Mouse (Mus musculus): ENCODE results near the gene Nasp. TPM values are rescaled to one million over a fixed set of nuclear protein-coding genes. Genes with fewer than 3 reads are reported as not detected.
"Not testable (repeated sequence)": the region's sequence is repeated elsewhere in the genome, so short reads cannot be mapped to it uniquely, and the experiment has no call there.

Nasp gene
- polyA plus RNA-seq (2014; fragmentation: Nextera tagmentation; extraction: Ambion mirVana) = 185 and 187 TPM in 2 replicates

GRCm38 (mm10) chr4:116627722-116628662 lies at the start of gene Nasp:
Nasp (minus strand) TSS chr4:116627941.
- DNase-seq (ENCODE audit: low spot score) = peak; percentile 79
- peak; percentile 83 for ATAC-seq (replicated peaks; ENCODE audit: low FRiP score)
- Histone ChIP-seq H3K9ac (ENCODE audit: low read depth, low read length) (peak within 1 kb of the TSS; percentile 97), H3K27me3 (replicated peaks; ENCODE audit: control insufficient read depth, insufficient read depth, low read length) (no peaks in the 10 kb centered on the region), H3K4me1 (replicated peaks; ENCODE audit: control insufficient read depth, insufficient read depth, low read length) (no peaks in the 10 kb centered on the region; the same call in 1 of the 2 replicates), H3K27ac (ENCODE audit: low read depth, low read length) (peak within 1 kb of the TSS; percentile 94), H3K4me2 (peak within 1 kb of the TSS; percentile 85), H3K9me3 (ENCODE audit: control insufficient read depth, low read length) (no peaks in the 10 kb centered on the region), H3K36me3 (ENCODE audit: control insufficient read depth, insufficient read depth, low read length) (no peaks in the 10 kb centered on the region; the same call in 1 of the 2 replicates), H3K4me3 (ENCODE audit: low read depth, low read length) (peak within 1 kb of the TSS; percentile 91)
- WGBS = 8% methylated on average over 23 of the region's 23 CpGs

DNA sequence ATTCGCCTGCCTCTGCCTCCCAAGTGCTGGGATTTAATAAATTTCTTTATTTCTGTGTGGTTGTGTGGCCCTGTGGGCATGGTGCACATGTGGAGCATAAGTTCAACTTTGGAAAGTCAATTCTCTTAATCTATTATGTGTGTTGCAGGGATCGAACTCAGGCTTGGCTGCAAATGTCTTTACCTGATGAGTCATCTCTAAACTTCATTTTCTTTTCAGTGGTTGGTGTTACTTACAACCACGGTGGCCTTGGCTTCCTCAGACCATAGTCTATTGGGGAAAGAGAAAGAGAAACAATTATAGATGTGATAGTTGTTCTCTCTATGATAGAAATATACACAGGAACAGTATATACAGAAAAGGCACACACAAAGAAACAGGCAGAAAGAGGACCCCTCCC lies 48.3 kb upstream of the Nasp start:
- no peak overlapping the region for H3K4me3 ChIP-seq (ENCODE audit: low read depth, low read length)
- no peak overlapping the region for H3K27ac ChIP-seq (ENCODE audit: low read depth, low read length)
- no peaks in the 10 kb centered on the region for H3K27me3 ChIP-seq (replicated peaks; ENCODE audit: control insufficient read depth, insufficient read depth, low read length)
- DNase-seq (ENCODE audit: low spot score) (no peak), ATAC-seq (replicated peaks; ENCODE audit: low FRiP score) (no peak)
- peaks cover 11% of the 10 kb centered on the region for H3K4me1 ChIP-seq (replicated peaks; ENCODE audit: control insufficient read depth, insufficient read depth, low read length)
- 74% methylated on average over 3 of the region's 3 CpGs for WGBS
- no peak overlapping the region for H3K4me2 ChIP-seq
- H3K9ac ChIP-seq (ENCODE audit: low read depth, low read length) = no peak overlapping the region
- no peaks in the 10 kb centered on the region for H3K36me3 ChIP-seq (ENCODE audit: control insufficient read depth, insufficient read depth, low read length)
- H3K9me3 ChIP-seq (ENCODE audit: control insufficient read depth, low read length) = no peaks in the 10 kb centered on the region

DNA sequence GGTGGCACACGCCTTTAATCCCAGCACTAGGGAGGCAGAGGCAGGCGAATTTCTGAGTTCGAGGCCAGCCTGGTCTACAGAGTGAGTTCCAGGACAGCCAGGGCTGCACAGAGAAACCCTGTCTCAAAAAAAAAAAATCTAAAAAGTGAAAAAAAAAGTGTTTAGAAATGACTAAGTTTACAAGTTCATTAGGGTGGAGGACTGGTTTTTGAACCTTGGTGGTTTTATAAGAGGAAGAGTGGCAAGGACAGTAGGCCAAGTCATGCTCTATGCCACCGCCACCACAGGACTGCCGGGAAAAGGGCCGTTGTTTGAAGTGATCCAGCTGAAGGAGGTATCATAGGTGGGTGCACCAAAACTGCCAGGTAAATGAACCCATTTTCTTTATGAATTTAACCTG lies 47.0 kb upstream of the Nasp start:
- H3K36me3 ChIP-seq (ENCODE audit: control insufficient read depth, insufficient read depth, low read length); H3K4me2 ChIP-seq; H3K27me3 ChIP-seq (replicated peaks; ENCODE audit: control insufficient read depth, insufficient read depth, low read length); DNase-seq (ENCODE audit: low spot score); H3K4me3 ChIP-seq (ENCODE audit: low read depth, low read length); H3K9me3 ChIP-seq (ENCODE audit: control insufficient read depth, low read length); ATAC-seq (replicated peaks; ENCODE audit: low FRiP score); H3K9ac ChIP-seq (ENCODE audit: low read depth, low read length); H3K27ac ChIP-seq (ENCODE audit: low read depth, low read length): not testable (repeated sequence)
- WGBS = 82% methylated on average over 6 of the region's 6 CpGs
- peaks cover 11% of the 10 kb centered on the region for H3K4me1 ChIP-seq (replicated peaks; ENCODE audit: control insufficient read depth, insufficient read depth, low read length)

DNA sequence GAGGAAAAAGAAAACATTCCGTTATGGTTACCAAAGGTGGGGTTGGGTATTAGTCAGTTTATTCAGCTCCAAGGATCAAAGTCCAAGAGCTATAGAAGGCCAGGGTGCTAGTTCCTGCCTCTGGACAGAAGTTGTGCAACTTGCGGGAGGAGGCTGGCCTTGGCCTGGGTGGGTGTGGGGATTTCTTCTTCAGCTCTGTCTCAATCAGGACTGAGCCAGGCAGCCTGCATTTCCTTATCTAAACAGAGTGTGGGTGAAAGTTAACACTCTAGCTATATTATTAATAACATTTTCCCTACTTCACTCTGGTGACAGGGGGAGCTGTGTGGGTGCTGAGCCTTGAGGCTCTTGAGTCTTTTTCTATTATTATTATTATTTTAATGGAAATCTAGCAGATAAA lies 45.0 kb upstream of the Nasp start:
- ATAC-seq (replicated peaks; ENCODE audit: low FRiP score) (peak; percentile 90), DNase-seq (ENCODE audit: low spot score) (no peak)
- Histone ChIP-seq H3K27ac (ENCODE audit: low read depth, low read length) (no peak overlapping the region; the same call in 1 of the 2 replicates), H3K27me3 (replicated peaks; ENCODE audit: control insufficient read depth, insufficient read depth, low read length) (no peaks in the 10 kb centered on the region), H3K9ac (ENCODE audit: low read depth, low read length) (no peak overlapping the region), H3K4me2 (peak overlapping the region; percentile 35), H3K4me3 (ENCODE audit: low read depth, low read length) (no peak overlapping the region), H3K4me1 (replicated peaks; ENCODE audit: control insufficient read depth, insufficient read depth, low read length) (peaks cover 11% of the 10 kb centered on the region), H3K36me3 (ENCODE audit: control insufficient read depth, insufficient read depth, low read length) (no peaks in the 10 kb centered on the region), H3K9me3 (ENCODE audit: control insufficient read depth, low read length) (no peaks in the 10 kb centered on the region)
- WGBS = 24% methylated on average over 2 of the region's 2 CpGs

DNA sequence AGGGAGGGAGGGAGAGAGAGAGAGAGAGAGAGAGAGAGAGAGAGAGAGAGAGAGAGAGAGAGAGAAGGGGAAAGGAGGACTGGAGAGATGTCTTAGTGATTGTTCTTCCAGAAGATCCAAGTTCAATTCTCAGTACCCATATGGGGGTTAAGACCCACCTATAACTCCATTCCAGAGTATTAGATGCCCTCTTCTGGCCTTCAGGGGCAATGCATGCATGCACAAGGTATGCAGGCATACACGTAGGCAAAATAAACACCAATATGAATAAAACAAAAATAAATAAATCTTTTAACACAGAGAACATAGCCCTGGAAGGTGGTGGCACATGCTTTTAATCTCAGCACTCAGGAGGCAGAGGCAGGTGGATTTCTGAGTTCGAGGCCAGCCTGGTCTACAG lies 41.5 kb upstream of the Nasp start:
- H3K9me3 ChIP-seq (ENCODE audit: control insufficient read depth, low read length) = no peaks in the 10 kb centered on the region
- no peak overlapping the region for H3K4me3 ChIP-seq (ENCODE audit: low read depth, low read length)
- DNase-seq (ENCODE audit: low spot score) (no peak), ATAC-seq (replicated peaks; ENCODE audit: low FRiP score) (no peak)
- H3K27me3 ChIP-seq (replicated peaks; ENCODE audit: control insufficient read depth, insufficient read depth, low read length) = no peaks in the 10 kb centered on the region; the same call in 1 of the 2 replicates
- no peak overlapping the region for H3K9ac ChIP-seq (ENCODE audit: low read depth, low read length)
- H3K27ac ChIP-seq (ENCODE audit: low read depth, low read length) = no peak overlapping the region
- H3K4me2 ChIP-seq = no peak overlapping the region
- no peaks in the 10 kb centered on the region for H3K36me3 ChIP-seq (ENCODE audit: control insufficient read depth, insufficient read depth, low read length)
- WGBS = 49% methylated on average over 2 of the region's 2 CpGs
- H3K4me1 ChIP-seq (replicated peaks; ENCODE audit: control insufficient read depth, insufficient read depth, low read length) = peaks cover 11% of the 10 kb centered on the region

- Histone ChIP-seq H3K4me3 (ENCODE audit: low read depth, low read length) (no peak overlapping the region), H3K9ac (ENCODE audit: low read depth, low read length) (no peak overlapping the region), H3K36me3 (ENCODE audit: control insufficient read depth, insufficient read depth, low read length) (no peaks in the 10 kb centered on the region), H3K4me1 (replicated peaks; ENCODE audit: control insufficient read depth, insufficient read depth, low read length) (peaks cover 5% of the 10 kb centered on the region), H3K9me3 (ENCODE audit: control insufficient read depth, low read length) (no peaks in the 10 kb centered on the region), H3K4me2 (no peak overlapping the region), H3K27me3 (replicated peaks; ENCODE audit: control insufficient read depth, insufficient read depth, low read length) (no peaks in the 10 kb centered on the region; the same call in 1 of the 2 replicates), H3K27ac (ENCODE audit: low read depth, low read length) (no peak overlapping the region)
- DNase-seq (ENCODE audit: low spot score) (no peak), ATAC-seq (replicated peaks; ENCODE audit: low FRiP score) (no peak)
- 42% methylated on average over 3 of the region's 3 CpGs for WGBS
These were observed 40.4 kb upstream of the Nasp start for GRCm38 (mm10) chr4:116668145-116668544.

DNA sequence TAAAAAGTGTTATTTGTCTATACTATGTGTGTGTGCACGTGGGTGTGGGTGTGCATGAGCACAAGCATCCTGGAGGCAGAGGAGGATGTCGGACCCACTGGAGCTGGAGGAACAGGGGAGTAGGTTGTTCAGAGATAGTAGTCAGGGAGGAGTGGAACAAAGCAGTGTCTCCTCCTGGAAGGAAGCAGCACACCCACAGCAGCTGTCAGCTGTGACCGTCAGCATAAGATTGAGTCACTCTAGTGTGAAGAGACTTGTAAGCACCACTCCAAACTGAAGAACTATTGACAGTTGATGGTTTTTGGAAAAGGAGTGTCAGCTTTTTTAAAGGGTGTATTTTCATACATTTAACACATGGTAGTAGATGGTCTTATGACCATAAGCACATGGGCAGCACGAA lies 38.9 kb upstream of the Nasp start:
- Histone ChIP-seq H3K4me3 (ENCODE audit: low read depth, low read length) (no peak overlapping the region), H3K4me1 (replicated peaks; ENCODE audit: control insufficient read depth, insufficient read depth, low read length) (no peaks in the 10 kb centered on the region), H3K4me2 (no peak overlapping the region), H3K9me3 (ENCODE audit: control insufficient read depth, low read length) (no peaks in the 10 kb centered on the region), H3K9ac (ENCODE audit: low read depth, low read length) (no peak overlapping the region), H3K27me3 (replicated peaks; ENCODE audit: control insufficient read depth, insufficient read depth, low read length) (no peaks in the 10 kb centered on the region; the same call in 1 of the 2 replicates), H3K27ac (ENCODE audit: low read depth, low read length) (no peak overlapping the region), H3K36me3 (ENCODE audit: control insufficient read depth, insufficient read depth, low read length) (no peaks in the 10 kb centered on the region)
- DNase-seq (ENCODE audit: low spot score) (no peak), ATAC-seq (replicated peaks; ENCODE audit: low FRiP score) (no peak)
- 54% methylated on average over 4 of the region's 4 CpGs for WGBS

DNA sequence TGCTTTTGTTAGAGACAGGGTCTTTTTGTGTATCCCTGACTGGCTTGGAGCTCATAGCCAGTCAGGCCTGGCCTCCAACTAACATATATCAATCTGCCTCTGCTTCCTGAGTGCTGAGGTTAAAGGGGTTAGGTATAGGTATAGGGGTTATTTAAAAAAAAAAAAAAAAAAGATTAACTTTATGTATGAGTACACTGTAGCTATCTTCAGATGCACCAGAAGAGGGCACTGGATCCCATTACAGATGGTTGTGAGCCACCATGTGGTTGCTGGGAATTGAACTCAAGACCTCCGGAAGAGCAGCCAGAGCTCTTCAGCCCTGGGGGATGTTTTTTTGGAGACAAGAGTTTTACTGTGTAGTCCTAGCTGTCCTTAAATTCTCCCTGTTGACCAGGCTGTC lies 34.3 kb upstream of the Nasp start:
- no peaks in the 10 kb centered on the region for H3K9me3 ChIP-seq (ENCODE audit: control insufficient read depth, low read length)
- H3K9ac ChIP-seq (ENCODE audit: low read depth, low read length) = no peak overlapping the region
- H3K27me3 ChIP-seq (replicated peaks; ENCODE audit: control insufficient read depth, insufficient read depth, low read length) = no peaks in the 10 kb centered on the region; the same call in 1 of the 2 replicates
- H3K36me3 ChIP-seq (ENCODE audit: control insufficient read depth, insufficient read depth, low read length) = no peaks in the 10 kb centered on the region
- H3K4me1 ChIP-seq (replicated peaks; ENCODE audit: control insufficient read depth, insufficient read depth, low read length) = no peaks in the 10 kb centered on the region
- no peak overlapping the region for H3K4me2 ChIP-seq
- DNase-seq (ENCODE audit: low spot score) (no peak), ATAC-seq (replicated peaks; ENCODE audit: low FRiP score) (no peak)
- 95% methylated on average over 1 of the region's 1 CpGs for WGBS
- no peak overlapping the region for H3K27ac ChIP-seq (ENCODE audit: low read depth, low read length)
- no peak overlapping the region for H3K4me3 ChIP-seq (ENCODE audit: low read depth, low read length)

DNA sequence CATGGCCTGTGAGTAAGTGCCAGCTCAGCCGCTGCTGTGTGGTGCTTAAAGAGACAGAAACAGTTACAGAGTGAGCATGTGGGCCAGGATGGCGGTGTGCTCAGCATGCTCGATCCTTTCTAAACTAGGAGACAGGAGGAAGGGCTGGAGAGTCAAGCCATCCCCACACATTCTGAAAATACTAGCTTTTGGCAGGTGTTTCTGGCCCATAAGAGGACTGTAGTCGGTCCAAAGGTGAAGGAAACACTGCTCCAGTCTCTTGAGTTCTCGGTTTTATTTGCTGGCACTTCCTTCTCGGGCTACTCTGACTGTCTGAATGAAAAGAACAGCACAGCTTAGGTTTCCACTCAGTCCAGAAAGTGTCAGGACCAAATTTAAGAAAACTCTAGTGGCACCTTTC lies 33.1 kb upstream of the Nasp start:
- no peak overlapping the region for H3K9ac ChIP-seq (ENCODE audit: low read depth, low read length)
- no peaks in the 10 kb centered on the region for H3K36me3 ChIP-seq (ENCODE audit: control insufficient read depth, insufficient read depth, low read length)
- DNase-seq (ENCODE audit: low spot score) = no peak
- H3K27me3 ChIP-seq (replicated peaks; ENCODE audit: control insufficient read depth, insufficient read depth, low read length) = no peaks in the 10 kb centered on the region; the same call in 1 of the 2 replicates
- WGBS = 70% methylated on average over 6 of the region's 6 CpGs
- H3K9me3 ChIP-seq (ENCODE audit: control insufficient read depth, low read length) = no peaks in the 10 kb centered on the region
- ATAC-seq (replicated peaks; ENCODE audit: low FRiP score) = no peak
- no peaks in the 10 kb centered on the region for H3K4me1 ChIP-seq (replicated peaks; ENCODE audit: control insufficient read depth, insufficient read depth, low read length)
- no peak overlapping the region for H3K27ac ChIP-seq (ENCODE audit: low read depth, low read length)
- H3K4me2 ChIP-seq = no peak overlapping the region
- no peak overlapping the region for H3K4me3 ChIP-seq (ENCODE audit: low read depth, low read length)

Data from liver, embryonic 11.5 days (tissue).